Mouse (Mus musculus): ENCODE results near the gene Ankmy1. TPM values are rescaled to one million over a fixed set of nuclear protein-coding genes. Genes with fewer than 3 reads are reported as not detected.

The Ankmy1 gene
- polyA plus RNA-seq, 1 experiment = 0.40 TPM

DNA sequence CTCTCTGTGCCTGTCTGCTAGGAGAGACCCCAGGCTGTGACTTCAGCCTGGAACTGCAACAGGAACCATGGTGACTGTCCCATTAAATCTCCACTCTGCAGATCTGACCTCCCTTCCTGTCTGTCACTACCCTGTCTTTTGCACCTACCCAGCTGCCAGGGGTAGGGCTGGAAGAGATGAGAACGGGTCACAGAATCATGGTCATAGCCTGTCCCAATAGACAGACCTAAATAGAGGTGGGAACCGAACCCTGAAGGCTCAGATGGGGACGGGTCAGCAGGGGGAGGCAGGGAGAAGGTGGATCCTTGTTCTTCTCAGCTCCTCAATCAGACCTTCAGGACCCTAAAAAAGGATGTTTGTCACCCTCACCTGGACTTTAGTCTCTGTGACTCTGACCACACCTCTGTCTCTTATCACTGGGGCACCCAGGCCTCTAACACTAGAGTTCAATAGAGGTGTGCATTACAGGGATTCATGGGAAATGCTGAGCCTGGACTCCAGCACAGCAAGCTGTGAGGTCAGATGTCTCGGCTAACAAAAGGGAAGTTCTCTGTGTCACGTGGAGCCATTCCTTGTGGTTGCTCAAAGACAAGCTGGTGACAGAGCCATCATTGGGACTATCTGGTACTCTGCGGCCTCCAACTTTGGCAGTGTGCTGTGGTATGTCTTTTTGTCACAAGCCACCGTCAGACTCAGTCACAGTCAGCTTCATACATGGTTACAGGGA, 17.9 kb upstream of the Ankmy1 start:
- H3K4me1 ChIP-seq (ENCODE audit: control insufficient read depth, insufficient read depth, insufficient read length, low read length) = no peaks in the 10 kb centered on the region
- no peak overlapping the region for H3K27ac ChIP-seq (replicated peaks; ENCODE audit: low read depth, low read length)
- no peak overlapping the region for H3K4me3 ChIP-seq (ENCODE audit: insufficient read depth, low read depth, low read length)

DNA sequence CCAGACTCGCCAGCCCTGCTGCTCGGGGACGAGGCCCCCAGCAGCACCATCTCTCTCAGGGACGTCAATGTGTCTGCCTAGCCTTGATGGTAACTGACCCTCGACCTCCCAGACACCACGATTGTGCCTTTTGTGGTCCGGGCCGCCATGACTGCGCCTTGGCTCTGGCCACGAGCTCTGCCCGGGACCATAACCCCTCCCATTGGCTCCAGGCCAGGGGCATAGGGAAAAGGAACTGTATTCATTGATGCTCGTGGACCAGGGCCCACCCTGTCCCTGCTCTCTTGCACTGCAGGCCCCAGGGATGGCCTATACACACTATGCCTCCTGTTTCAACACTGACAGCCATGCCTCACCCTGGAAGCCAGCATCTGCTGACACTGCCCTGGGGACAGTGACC, 17.1 kb upstream of the Ankmy1 start:
- Histone ChIP-seq H3K27ac (replicated peaks; ENCODE audit: low read depth, low read length) (no peak overlapping the region), H3K4me3 (ENCODE audit: insufficient read depth, low read depth, low read length) (no peak overlapping the region), H3K4me1 (ENCODE audit: control insufficient read depth, insufficient read depth, insufficient read length, low read length) (no peaks in the 10 kb centered on the region)

DNA sequence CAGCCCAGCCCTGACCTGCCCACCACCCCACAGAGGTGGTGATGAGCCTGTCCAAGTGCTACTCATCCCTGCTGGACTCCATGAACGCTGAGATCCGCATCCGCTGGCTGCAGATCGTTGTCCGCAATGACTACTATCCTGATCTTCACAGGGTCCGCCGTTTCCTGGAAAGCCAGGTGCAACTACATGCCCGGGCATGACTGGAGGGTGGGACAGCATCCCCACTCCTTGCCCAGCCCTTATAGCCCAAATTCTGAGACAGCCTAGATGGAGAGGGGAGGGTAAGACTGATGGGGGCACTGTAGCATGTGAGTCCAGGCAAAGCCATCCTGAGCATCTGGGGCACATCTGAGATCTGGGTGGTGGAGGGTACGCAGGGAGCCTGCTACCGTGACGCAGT, 16.4 kb upstream of the Ankmy1 start:
- Histone ChIP-seq H3K27ac (replicated peaks; ENCODE audit: low read depth, low read length) (no peak overlapping the region), H3K4me1 (ENCODE audit: control insufficient read depth, insufficient read depth, insufficient read length, low read length) (no peaks in the 10 kb centered on the region)

DNA sequence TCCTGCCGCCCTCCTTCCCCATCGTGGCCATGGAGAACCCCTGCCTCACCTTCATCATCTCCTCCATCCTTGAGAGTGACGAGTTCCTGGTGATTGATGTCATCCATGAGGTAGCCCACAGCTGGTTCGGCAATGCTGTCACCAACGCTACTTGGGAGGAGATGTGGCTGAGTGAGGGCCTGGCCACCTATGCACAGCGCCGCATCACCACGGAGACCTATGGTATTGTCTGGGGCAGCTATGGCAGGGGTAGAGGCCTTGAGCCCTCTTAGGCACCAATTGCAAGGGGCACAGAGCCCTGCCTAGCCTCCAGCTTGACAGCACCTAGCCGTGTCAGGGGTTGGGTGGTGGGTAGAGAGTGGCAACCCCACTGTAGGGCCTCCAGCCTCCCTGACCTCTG, 14.0 kb upstream of the Ankmy1 start:
- Histone ChIP-seq H3K4me3 (ENCODE audit: insufficient read depth, low read depth, low read length) (no peak overlapping the region), H3K4me1 (ENCODE audit: control insufficient read depth, insufficient read depth, insufficient read length, low read length) (peaks cover 4% of the 10 kb centered on the region; the same call in 1 of the 2 replicates), H3K27ac (replicated peaks; ENCODE audit: low read depth, low read length) (no peak overlapping the region)

More for the DNA sequence above, 16.4 kb upstream of the Ankmy1 start:
- no peak overlapping the region for H3K4me3 ChIP-seq (ENCODE audit: insufficient read depth, low read depth, low read length)

GRCm38 (mm10) chr1:92914993-92915392, 12.3 kb upstream of the Ankmy1 start:
- no peak overlapping the region for H3K27ac ChIP-seq (replicated peaks; ENCODE audit: low read depth, low read length)
- no peak overlapping the region for H3K4me3 ChIP-seq (ENCODE audit: insufficient read depth, low read depth, low read length)
- peaks cover 10% of the 10 kb centered on the region for H3K4me1 ChIP-seq (ENCODE audit: control insufficient read depth, insufficient read depth, insufficient read length, low read length)

DNA sequence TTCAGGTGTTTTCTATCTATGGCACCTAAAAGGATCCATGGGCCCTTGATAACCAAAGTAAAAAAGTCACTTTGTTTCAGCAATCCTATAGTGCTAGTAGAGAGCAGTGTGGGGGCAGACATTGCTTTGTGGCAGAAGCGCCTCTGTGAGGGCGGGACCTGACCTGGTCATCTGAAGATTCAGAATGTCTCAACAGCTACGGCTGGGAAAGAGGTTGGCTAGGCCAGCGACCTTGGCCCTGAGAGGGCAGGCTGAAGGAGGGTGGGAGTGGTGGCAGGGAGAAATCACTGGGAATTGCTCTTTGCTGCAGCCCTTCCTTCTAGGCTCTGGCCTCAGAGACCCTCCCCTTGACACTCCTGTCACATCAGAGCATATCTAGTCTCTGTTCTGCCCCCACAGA, 11.5 kb upstream of the Ankmy1 start:
- Histone ChIP-seq H3K4me3 (ENCODE audit: insufficient read depth, low read depth, low read length) (no peak overlapping the region), H3K27ac (replicated peaks; ENCODE audit: low read depth, low read length) (no peak overlapping the region)

GRCm38 (mm10) chr1:92912286-92912685, 9.6 kb upstream of the Ankmy1 start:
- peak overlapping the region; percentile 90 for H3K4me3 ChIP-seq (ENCODE audit: insufficient read depth, low read depth, low read length)
- H3K4me1 ChIP-seq (ENCODE audit: control insufficient read depth, insufficient read depth, insufficient read length, low read length) = peaks cover 21% of the 10 kb centered on the region
- no peak overlapping the region for H3K27ac ChIP-seq (replicated peaks; ENCODE audit: low read depth, low read length)

More for the DNA sequence above, 11.5 kb upstream of the Ankmy1 start:
- H3K4me1 ChIP-seq (ENCODE audit: control insufficient read depth, insufficient read depth, insufficient read length, low read length) = peaks cover 15% of the 10 kb centered on the region

DNA sequence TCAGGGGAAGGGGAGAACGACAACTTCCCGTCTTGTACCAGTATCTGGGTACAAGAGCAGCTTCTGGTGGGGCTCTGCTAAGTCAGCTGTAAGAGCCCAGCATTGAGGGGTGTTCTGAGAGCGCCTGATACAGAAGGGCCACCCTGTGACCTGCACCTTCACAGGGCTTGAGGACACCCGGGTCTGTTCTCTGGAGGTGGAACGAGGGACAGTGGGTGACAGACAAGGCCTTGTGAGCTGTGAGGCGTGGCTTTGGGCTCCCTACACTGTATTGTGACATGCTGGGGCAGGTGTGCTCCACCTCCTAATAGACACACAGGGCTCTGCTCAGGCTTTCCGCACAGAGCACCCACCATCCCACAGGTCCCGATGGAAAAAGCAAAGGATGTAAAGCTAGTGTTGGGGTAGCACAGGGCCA, 9.0 kb upstream of the Ankmy1 start:
- Histone ChIP-seq H3K27ac (replicated peaks; ENCODE audit: low read depth, low read length) (0 out of 2 replicates have a peak overlapping the region, but pooled peaks have one; percentile 6), H3K4me1 (ENCODE audit: control insufficient read depth, insufficient read depth, insufficient read length, low read length) (peaks cover 21% of the 10 kb centered on the region), H3K4me3 (ENCODE audit: insufficient read depth, low read depth, low read length) (peak overlapping the region; percentile 90)

- peak overlapping the region; percentile 90 for H3K4me3 ChIP-seq (ENCODE audit: insufficient read depth, low read depth, low read length)
- peak overlapping the region; percentile 6; the same call in 1 of the 2 replicates for H3K27ac ChIP-seq (replicated peaks; ENCODE audit: low read depth, low read length)
- peaks cover 21% of the 10 kb centered on the region for H3K4me1 ChIP-seq (ENCODE audit: control insufficient read depth, insufficient read depth, insufficient read length, low read length)
These were observed 8.4 kb upstream of the Ankmy1 start for GRCm38 (mm10) chr1:92910925-92911720.

DNA sequence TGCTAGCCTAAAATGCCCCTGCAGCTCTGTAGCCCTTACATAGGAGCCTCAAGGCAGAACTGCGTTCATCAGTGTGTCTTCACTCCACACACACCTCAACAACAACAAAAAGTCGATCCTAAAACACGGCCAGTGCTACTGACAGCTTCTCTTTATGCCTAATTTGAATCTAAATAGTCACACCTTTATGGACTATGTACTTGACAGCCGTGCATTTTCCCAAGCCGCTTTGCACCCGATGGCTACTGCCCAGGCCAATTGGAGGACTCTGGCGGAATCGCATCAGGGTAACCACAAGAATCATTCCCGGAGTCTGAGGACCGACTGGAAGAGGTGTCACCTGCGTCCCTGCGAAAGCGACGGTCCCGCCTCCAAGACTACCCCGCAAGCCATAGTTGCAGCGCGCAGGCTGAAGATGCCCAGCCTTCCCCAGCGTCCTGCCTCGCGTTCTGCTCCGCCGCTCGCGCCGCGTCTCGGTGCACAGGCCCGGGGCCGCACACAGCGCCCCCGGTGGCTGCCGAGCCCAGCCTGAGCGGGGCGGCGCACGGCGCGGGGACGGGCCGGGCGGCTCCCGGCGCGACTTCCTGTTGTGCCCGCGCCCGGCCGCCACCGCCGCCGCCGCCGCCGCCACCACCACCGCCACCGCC, 7.7 kb upstream of the Ankmy1 start, which contains the start of gene Rnpepl1:
TSS of gene Rnpepl1 (plus strand) at position 545 of the 647 bp plus-strand sequence.
- Histone ChIP-seq H3K4me3 (ENCODE audit: insufficient read depth, low read depth, low read length) (peak within 1 kb of the TSS; percentile 90), H3K4me1 (ENCODE audit: control insufficient read depth, insufficient read depth, insufficient read length, low read length) (peaks cover 21% of the 10 kb centered on the region), H3K27ac (replicated peaks; ENCODE audit: low read depth, low read length) (peak within 1 kb of the TSS; percentile 6; the same call in 1 of the 2 replicates)

DNA sequence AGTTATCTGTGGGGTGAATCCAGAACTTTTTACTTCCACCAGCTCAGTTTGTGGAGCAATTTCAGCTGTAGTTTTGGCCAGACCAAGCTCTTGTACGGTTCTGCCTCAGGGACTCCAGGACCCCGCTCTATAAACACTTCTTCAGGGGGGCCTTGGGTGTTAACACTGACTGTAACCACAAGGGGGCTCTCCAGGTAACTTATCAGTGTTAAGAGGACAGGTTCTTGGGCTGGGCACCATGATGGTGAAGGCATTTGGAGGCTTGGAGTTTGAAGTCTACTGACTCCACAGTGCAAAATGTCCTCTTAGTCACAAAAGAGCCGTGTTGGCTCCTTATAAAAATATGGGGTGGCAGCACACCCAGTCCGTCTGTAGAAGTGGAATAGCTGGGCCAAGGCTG, 6.4 kb upstream of the Ankmy1 start:
- Histone ChIP-seq H3K27ac (replicated peaks; ENCODE audit: low read depth, low read length) (no peak overlapping the region), H3K4me3 (ENCODE audit: insufficient read depth, low read depth, low read length) (no peak overlapping the region), H3K4me1 (ENCODE audit: control insufficient read depth, insufficient read depth, insufficient read length, low read length) (peaks cover 21% of the 10 kb centered on the region)

DNA sequence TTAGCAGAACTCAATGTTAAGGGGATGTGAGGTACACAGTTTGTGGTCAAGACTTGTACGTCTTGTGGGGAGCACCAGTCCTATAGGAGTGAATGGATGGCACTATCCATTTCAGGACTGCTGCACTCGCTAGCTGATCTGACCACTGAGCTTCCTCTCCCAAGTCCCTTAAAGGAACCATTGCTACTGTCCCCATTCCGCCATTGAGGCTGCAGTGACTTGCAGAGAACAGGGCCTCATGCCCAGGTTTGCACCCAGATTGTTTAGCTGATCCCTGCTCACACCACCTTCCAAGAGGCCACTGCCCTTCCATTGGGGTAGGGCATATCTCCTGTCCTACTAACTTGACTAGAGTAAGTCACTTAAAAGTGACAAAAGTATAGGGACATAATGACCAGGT, 6.0 kb upstream of the Ankmy1 start:
- peaks cover 21% of the 10 kb centered on the region for H3K4me1 ChIP-seq (ENCODE audit: control insufficient read depth, insufficient read depth, insufficient read length, low read length)
- no peak overlapping the region for H3K4me3 ChIP-seq (ENCODE audit: insufficient read depth, low read depth, low read length)
- no peak overlapping the region for H3K27ac ChIP-seq (replicated peaks; ENCODE audit: low read depth, low read length)

DNA sequence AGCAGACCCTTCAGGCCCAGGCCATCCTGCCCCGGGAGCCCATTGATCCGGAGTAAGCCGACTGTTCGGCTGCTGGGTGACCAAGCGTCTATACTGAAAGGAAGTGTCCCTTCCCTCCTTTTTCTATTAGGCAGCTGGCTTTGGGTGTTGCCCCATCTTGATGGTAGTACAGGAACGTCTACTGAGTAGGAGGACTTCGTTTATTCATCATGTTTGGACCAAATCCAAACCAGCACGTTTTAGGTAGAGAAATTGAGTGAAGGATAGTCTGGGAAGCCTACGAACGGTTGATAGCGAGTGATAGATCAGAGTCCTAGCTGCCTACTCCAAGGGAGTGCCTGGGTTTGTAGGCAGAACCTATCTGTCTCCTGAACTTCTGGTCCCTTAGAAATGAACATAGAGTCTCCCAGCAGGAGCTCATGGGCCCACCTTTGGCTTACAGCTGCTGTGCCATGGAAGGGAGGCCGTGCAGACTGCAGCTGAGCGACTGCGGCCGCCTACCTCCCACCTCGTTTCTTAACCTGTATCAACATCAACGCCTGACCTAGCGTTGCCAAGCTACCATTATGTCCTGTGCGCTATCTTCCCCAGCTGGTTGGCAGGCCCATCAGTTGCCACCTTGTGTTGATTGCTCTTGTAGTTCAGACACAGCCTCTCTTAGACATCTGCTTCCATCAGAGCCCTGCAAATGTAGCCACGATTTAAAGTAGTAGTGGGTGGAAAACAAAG, 5.1 kb upstream of the Ankmy1 start:
- Histone ChIP-seq H3K4me1 (ENCODE audit: control insufficient read depth, insufficient read depth, insufficient read length, low read length) (peaks cover 21% of the 10 kb centered on the region), H3K4me3 (ENCODE audit: insufficient read depth, low read depth, low read length) (peak overlapping the region; percentile 97), H3K27ac (replicated peaks; ENCODE audit: low read depth, low read length) (0 out of 2 replicates have a peak overlapping the region, but pooled peaks have one; percentile 35)

DNA sequence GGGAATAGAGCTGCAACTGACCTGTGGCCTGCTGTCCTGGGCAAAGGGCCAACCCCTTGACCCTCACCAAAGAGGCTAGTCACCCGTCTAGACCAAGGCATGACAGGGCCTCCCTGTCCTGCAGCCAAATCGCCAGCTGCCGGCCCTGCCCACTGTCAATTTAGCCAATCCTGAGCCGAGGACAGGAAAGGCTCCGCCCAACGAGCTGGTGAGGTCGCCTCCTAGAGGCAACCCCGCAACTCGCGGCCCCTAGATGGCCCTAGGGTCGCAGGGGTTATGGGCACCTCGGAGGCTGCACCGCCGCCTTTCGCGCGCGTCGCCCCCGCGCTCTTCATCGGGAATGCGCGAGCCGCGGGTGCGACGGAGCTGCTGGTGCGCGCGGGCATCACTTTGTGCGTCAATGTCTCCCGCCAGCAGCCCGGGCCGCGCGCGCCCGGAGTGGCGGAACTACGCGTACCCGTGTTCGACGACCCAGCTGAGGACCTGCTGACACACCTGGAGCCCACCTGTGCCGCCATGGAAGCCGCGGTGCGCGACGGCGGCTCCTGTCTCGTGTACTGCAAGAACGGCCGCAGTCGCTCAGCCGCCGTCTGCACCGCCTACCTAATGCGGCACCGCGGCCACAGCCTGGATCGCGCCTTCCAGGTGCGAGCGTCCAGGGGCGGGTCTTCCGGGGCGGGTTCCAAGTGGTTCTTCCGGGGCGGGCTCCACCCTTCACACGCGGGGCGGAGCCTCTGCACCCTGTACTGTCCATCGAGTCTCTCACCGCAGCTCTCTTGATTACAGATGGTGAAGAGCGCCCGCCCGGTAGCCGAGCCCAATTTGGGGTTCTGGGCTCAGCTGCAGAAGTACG, 4.3 kb upstream of the Ankmy1 start, which contains the start of gene Dusp28:
TSS of gene Dusp28 (plus strand) at position 203 of the 853 bp plus-strand sequence.
- H3K27ac ChIP-seq (replicated peaks; ENCODE audit: low read depth, low read length) = peak within 1 kb of the TSS; percentile 58
- peaks cover 19% of the 10 kb centered on the region for H3K4me1 ChIP-seq (ENCODE audit: control insufficient read depth, insufficient read depth, insufficient read length, low read length)
- H3K4me3 ChIP-seq (ENCODE audit: insufficient read depth, low read depth, low read length) = peak within 1 kb of the TSS; percentile 97

All from brown adipose tissue, adult 24 weeks (tissue).